Mouse (Mus musculus) kidney, postnatal 0 days (tissue): ENCODE results near the gene Phf24. TPM values are rescaled to one million over a fixed set of nuclear protein-coding genes. Genes with fewer than 3 reads are reported as not detected.

Source experiments
- ATAC-seq: fragments of 200-750 bp; cut with Nextera tagmentation; replicated peaks from 2 replicates; pipeline ENCODE4 v1.8.0; 2017; ENCODE audit warnings: low read depth, moderate number of reproducible peaks, moderate TSS enrichment, moderate library complexity; ENCODE audit not compliant: low FRiP score
- DNase-seq: peaks from one replicate; pipeline ENCODE4 v3.0.0-alpha.2; 2016; ENCODE audit warnings: low spot score
- H3K27ac ChIP-seq: fragments of 300-500 bp; sonication (generic); 2 replicates; pipeline ENCODE4 v1.5.1; 2014; ENCODE audit warnings: mild to moderate bottlenecking
- H3K27me3 ChIP-seq: fragments of 300-500 bp; sonication (generic); 2 replicates; pipeline ENCODE4 v1.6.1; 2014; ENCODE audit warnings: low read length, mixed read lengths; ENCODE audit not compliant: insufficient read depth
- H3K36me3 ChIP-seq: fragments of 300-500 bp; sonication (generic); 2 replicates; pipeline ENCODE4 v1.6.1; 2014; ENCODE audit warnings: low read length, mixed read lengths; ENCODE audit not compliant: insufficient read depth
- H3K4me1 ChIP-seq: fragments of 300-500 bp; sonication (generic); replicated peaks from 2 replicates; pipeline ENCODE4 v1.6.1; 2014; ENCODE audit warnings: antibody characterized with exemption, low read length, mixed read lengths; ENCODE audit not compliant: insufficient read depth
- H3K4me2 ChIP-seq: fragments of 300-500 bp; sonication (generic); 2 replicates; pipeline ENCODE4 v1.6.1; 2014; ENCODE audit warnings: mild to moderate bottlenecking, low read length, moderate library complexity, mixed read lengths
- H3K4me3 ChIP-seq: fragments of 300-500 bp; sonication (generic); replicated peaks from 2 replicates; pipeline ENCODE4 v1.5.1; 2014; ENCODE audit warnings: low read depth, low read length
- H3K9ac ChIP-seq: fragments of 300-500 bp; sonication (generic); 2 replicates; pipeline ENCODE4 v1.6.1; 2014; ENCODE audit warnings: low read depth, low read length
- H3K9me3 ChIP-seq: fragments of 300-500 bp; sonication (generic); replicated peaks from 2 replicates; pipeline ENCODE4 v1.6.1; 2016; ENCODE audit warnings: low read length, inconsistent platforms, mixed read lengths
- CTCF ChIP-seq: IDR thresholded peaks from 2 replicates; pipeline ENCODE4 v1.5.1; 2016; ENCODE audit warnings: antibody characterized with exemption, low read depth, mild to moderate bottlenecking, moderate library complexity
- WGBS: fragments of 180-500 bp; shearing (Covaris S2); extraction: QIAGEN DNeasy Blood & Tissue Kit; methylation state at CpG from one replicate; pipeline ENCODE4 v1.1.7; 2014; 5-methylcytosine and 5-hydroxymethylcytosine counted together
- polyA plus RNA-seq: library from polyadenylated mRNA; unstranded; fragments of >200 nt; fragmentation: Nextera tagmentation; extraction: Ambion mirVana; gene quantifications from 2 replicates; pipeline ENCODE4 v1.2.1, GENCODE M21; 2015

Phf24 gene
- polyA plus RNA-seq, 1 experiment from 2014 or later: 0.64 TPM

- no peak overlapping the region for H3K9ac ChIP-seq
- H3K4me2 ChIP-seq: no peak overlapping the region
- H3K4me3 ChIP-seq: no peak overlapping the region
- H3K4me1 ChIP-seq: peaks cover 7% of the 10 kb centered on the region; the same call in 1 of the 2 replicates
- no peaks in the 10 kb centered on the region for H3K36me3 ChIP-seq
- no peak for TF ChIP-seq CTCF
- DNase-seq (no peak), ATAC-seq (no peak)
- H3K9me3 ChIP-seq: no peaks in the 10 kb centered on the region
- H3K27ac ChIP-seq: no peak overlapping the region
- H3K27me3 ChIP-seq: no peaks in the 10 kb centered on the region; the same call in 1 of the 2 replicates
- WGBS: 87% methylated on average over 3 of the region's 3 CpGs
Measured at GRCm38 (mm10) chr4:42945445-42945844, 29.0 kb downstream of the Phf24 start.

- WGBS: 8% methylated on average over 5 of the region's 5 CpGs
- H3K27me3 ChIP-seq: no peaks in the 10 kb centered on the region; the same call in 1 of the 2 replicates
- no peak overlapping the region for H3K4me3 ChIP-seq
- ATAC-seq: no peak
- no peak overlapping the region for H3K9ac ChIP-seq
- H3K9me3 ChIP-seq: no peaks in the 10 kb centered on the region
- TF ChIP-seq CTCF: peak; percentile 80
- H3K27ac ChIP-seq: no peak overlapping the region
- peak; percentile 81 for DNase-seq
- H3K4me2 ChIP-seq: no peak overlapping the region
- H3K4me1 ChIP-seq: peaks cover 10% of the 10 kb centered on the region; the same call in 1 of the 2 replicates
- H3K36me3 ChIP-seq: no peaks in the 10 kb centered on the region
Measured at GRCm38 (mm10) chr4:42945952-42946351, 29.5 kb downstream of the Phf24 start.

DNA sequence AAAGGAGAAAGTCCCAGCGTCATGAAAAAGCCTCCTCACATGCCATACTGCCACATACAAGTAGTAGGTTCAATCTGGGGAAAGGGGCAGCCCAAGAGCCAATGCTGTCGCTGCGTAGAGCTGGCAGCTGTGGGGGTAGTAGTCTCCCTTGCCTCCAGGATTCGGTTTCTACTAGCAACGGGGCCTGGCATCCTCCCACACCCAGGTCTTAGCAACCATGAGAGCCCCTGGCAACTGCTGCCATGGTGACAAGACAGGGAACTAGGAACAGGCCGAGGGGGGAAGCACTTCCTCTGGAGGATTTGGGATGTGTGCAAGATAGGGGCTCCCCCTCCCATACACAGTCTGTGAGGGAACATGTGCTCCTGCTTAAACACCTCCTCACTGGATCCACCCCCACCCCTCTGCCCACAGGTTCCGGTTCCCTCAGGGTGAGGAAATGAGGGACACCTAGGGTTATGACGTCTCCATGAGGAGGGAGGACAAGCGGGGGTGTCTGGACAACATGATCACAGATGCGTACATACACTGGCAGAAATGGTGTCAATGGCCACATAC lies 30.4 kb downstream of the Phf24 start:
- H3K4me3 ChIP-seq: no peak overlapping the region
- DNase-seq: no peak
- ATAC-seq: no peak
- H3K9ac ChIP-seq: no peak overlapping the region
- H3K36me3 ChIP-seq: no peaks in the 10 kb centered on the region
- H3K27me3 ChIP-seq: no peaks in the 10 kb centered on the region; the same call in 1 of the 2 replicates
- WGBS: 44% methylated on average over 10 of the region's 10 CpGs
- no peaks in the 10 kb centered on the region for H3K9me3 ChIP-seq
- H3K4me1 ChIP-seq: peaks cover 14% of the 10 kb centered on the region
- no peak overlapping the region for H3K27ac ChIP-seq
- no peak for TF ChIP-seq CTCF
- no peak overlapping the region for H3K4me2 ChIP-seq

DNA sequence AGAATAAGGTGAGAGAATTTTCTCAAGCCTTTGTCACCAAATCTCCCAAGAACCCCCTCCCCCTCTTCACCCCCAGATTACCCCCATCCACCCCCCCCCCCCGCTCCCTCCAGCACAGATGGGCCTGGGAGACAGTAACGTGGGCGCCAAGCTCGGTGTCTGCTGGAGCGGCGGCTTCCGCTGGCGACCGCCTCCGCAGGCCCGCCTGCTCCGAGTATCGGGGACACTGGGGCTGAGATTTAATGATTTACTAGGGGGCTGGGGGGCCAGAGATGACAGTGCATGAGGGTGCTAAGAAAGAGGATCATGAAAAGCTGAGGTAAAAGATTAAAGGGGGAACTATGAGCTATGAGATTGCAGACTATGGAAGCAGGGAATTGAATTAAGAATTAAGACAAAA lies 32.1 kb downstream of the Phf24 start:
- no peak overlapping the region for H3K4me3 ChIP-seq
- no peak overlapping the region for H3K27ac ChIP-seq
- no peaks in the 10 kb centered on the region; the same call in 1 of the 2 replicates for H3K27me3 ChIP-seq
- no peak for DNase-seq
- TF ChIP-seq CTCF: no peak
- 32% methylated on average over 13 of the region's 13 CpGs for WGBS
- peaks cover 14% of the 10 kb centered on the region for H3K4me1 ChIP-seq
- no peak overlapping the region for H3K4me2 ChIP-seq
- no peak for ATAC-seq
- H3K36me3 ChIP-seq: no peaks in the 10 kb centered on the region
- H3K9me3 ChIP-seq: no peaks in the 10 kb centered on the region
- no peak overlapping the region for H3K9ac ChIP-seq

DNA sequence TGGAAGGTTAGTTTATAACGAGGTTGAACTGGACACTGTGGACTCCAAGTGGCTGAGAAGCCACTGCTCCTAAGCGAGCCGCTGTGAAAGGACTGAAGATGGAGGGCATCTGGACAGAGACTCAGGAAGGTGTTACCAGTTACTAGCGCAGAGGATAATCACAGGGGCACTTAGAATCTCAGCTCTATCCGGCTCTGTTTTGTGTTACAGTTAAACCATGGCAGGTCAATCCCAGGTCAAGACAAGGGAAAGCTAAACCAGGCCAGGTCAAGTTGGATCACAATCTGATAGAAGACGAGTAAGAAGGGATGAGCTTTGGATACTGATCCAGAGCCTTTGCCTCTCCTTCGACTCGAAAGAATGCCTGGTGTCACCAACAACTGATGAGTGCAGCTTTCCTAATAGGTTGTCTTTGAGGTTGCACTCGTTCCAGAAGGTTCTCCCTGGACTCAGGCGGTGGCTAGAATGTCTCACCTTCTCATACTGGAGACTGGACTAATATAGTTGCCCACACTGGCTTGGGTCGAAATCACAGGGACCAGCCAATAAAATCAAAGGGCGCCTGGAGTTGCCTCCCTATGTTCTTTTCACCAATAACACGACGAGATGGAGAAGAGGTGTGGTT lies 32.7 kb downstream of the Phf24 start:
- H3K9me3 ChIP-seq: no peaks in the 10 kb centered on the region
- no peaks in the 10 kb centered on the region; the same call in 1 of the 2 replicates for H3K27me3 ChIP-seq
- no peak overlapping the region for H3K27ac ChIP-seq
- H3K4me3 ChIP-seq: peak overlapping the region; percentile 70
- no peaks in the 10 kb centered on the region for H3K36me3 ChIP-seq
- peak overlapping the region; percentile 88 for H3K4me2 ChIP-seq
- 8% methylated on average over 14 of the region's 14 CpGs for WGBS
- peaks cover 14% of the 10 kb centered on the region for H3K4me1 ChIP-seq
- no peak overlapping the region for H3K9ac ChIP-seq
- TF ChIP-seq CTCF: no peak
- DNase-seq (no peak), ATAC-seq (no peak)

GRCm38 (mm10) chr4:42949676-42950051 lies 33.2 kb downstream of the Phf24 start, which contains the start of gene Dnajb5:
Gene Dnajb5, plus strand, starts transcription at chr4:42949814.
- DNase-seq: peak; percentile 98
- Histone ChIP-seq H3K4me2 (peak within 1 kb of the TSS; percentile 88), H3K27ac (peak within 1 kb of the TSS; percentile 90), H3K4me1 (peaks cover 14% of the 10 kb centered on the region), H3K27me3 (no peaks in the 10 kb centered on the region; the same call in 1 of the 2 replicates), H3K4me3 (peak within 1 kb of the TSS; percentile 70), H3K9ac (peak within 1 kb of the TSS; percentile 72), H3K9me3 (no peaks in the 10 kb centered on the region), H3K36me3 (no peaks in the 10 kb centered on the region)
- under 1% methylated on average over 39 of the region's 39 CpGs for WGBS
- peak; percentile 97 for ATAC-seq
- 0 out of 2 replicates have a peak, but pooled peaks have one; percentile 5 for TF ChIP-seq CTCF
